Mouse (Mus musculus): Measurements from ENCODE around the gene H2-K1.
"Not testable (repeated sequence)": the region's sequence is repeated elsewhere in the genome, so short reads cannot be mapped to it uniquely, and the experiment has no call there.

Gene H2-K1

DNA sequence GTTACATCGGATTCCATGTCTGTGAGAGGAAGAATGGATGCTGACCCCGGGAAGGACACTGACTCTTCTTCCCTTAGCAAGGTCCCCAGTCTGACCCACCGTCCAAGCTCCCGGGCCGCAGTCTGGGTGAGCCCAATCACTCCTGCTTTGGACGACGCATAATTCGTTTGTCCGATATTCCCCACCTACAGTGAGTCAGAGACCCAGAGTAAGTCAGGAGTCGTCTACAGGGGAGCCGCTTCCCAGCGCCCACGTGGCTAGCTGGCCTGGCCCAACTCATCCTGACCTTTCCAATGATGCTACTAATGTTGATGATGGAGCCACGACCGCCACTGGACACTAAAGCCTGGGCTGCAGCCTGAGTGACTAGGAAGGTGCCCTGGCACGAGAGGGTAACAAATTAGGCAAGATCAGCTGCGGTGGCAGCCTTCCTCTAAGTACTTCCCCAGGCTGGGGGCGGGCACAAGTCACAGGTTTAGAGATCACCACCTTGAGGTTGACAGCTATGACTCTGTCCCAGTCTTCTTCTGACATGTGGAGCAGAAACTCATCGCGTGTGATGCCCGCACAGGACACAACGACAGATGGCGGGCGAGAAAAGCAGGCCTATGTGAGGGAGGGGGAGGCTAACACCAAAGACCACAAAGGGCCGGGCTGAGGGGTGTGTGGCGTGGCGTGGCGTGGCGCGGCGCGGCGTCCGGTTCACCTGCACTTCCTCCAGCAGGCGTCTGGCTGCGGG, 26.9 kb upstream of the H2-K1 start:
- no peak for DNase-seq (ENCODE audit: low read depth)

DNA sequence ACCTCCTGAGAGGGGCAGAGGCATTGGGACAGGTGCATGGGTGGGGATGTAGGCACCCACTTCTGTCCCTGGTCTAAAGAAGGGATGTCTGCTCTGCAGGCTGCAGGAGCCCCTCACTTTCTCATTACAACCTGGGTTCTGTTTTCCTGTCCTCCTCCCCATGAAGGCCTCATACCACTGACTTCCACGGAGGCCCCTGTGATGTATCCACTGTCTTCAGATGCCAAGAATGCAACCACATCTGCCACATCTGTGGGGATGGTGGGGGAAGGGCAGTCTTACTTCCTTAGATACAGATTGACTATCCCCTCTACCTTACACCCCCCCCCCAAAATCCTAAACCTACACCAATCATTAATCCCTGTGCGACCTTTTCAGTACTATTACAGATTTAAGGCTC, 26.1 kb upstream of the H2-K1 start:
- DNase-seq (ENCODE audit: low read depth), result no peak

DNA sequence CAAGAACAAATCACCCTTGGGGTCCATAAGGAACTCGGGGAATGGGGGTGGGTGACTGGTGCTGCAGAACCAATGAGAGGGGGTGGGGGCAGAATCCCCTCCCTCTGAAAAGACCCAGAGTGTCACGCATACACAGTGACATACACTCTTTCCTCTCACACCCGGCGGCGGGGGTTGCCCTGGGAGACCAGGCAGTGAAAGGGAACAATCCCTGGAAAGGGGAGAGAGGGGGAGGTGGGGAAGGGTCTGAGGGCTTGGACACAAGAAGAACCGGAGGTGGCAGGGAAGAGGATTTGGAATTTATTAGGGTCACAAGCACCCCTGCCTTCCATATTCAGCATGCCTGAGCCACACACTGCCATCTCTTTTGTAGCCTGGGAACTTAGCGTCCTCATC, 25.6 kb upstream of the H2-K1 start:
- DNase-seq (ENCODE audit: low read depth), result no peak

DNA sequence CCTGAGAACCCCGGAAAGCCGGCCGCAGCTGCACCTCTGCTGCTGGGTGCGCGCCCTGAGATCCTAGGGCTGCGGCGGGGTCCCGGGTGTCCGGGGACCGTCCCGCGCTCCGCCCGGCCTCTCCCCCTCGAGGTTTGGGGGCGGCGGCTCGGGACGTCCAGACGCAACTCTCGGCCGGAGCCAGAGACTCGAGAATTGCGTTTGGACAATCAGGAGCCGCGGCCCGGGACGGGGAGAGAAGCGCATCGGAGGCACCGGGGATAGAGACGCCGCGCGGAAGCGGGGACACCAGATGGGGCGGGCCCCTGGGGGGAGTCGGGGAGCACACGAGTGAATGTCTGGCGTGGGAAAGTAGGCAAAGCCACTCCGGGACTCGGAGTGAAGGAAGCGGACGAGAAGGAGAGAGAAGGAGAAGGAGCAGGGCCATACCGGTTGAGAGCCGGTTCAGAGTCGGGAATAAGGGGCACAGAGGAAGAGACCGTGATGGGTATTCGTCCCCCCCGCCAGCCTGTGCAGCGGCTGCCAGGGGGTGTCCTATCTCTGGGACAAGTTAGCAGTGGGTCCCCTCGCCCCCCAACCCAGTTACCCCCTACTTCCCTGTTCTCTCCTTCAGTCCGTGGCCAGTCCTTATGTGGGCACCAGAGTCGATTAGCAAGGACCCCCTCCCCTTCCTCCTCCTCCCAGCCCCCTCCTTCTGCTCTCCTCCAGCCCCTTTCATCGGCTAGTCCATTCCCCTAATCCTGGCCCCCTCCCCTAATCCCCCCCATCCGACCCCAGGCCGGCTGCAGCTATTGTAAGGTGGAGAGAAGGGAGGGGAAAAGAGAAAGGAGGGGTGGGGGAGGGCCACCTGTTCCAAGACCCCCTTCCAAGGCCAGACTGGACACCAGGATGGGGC, 25.0 kb upstream of the H2-K1 start:
- DNase-seq (ENCODE audit: low read depth), result no peak

DNA sequence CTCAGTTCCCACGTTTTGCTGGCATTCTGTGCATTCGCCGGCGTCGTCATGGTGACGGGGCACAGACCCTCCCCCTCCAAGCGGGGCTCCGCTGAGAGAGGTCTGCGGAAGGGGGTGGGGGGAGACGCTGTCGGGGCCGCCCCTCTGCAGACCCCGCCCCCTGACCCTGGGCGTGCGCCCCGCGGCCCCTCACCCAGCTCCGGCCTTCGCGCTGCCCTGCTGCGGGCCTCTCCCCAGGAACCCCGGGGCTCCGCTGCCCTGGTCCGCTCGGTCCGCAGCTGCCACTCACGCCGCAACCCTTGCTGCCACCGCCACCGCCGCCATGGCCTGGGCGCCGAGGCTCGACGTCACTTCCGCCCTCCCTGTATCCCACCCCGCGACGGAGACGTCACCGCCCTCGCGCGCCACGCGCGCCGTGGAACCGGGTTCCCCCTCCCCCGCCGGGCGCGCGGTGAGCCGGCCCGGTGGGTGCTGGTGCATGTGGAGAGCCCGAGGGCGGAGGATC, 24.2 kb upstream of the H2-K1 start, which contains the start of gene Ring1:
Gene Ring1, minus strand, starts transcription at position 364 of the 505 bp plus-strand sequence.
- DNase-seq (ENCODE audit: low read depth), result no peak

DNA sequence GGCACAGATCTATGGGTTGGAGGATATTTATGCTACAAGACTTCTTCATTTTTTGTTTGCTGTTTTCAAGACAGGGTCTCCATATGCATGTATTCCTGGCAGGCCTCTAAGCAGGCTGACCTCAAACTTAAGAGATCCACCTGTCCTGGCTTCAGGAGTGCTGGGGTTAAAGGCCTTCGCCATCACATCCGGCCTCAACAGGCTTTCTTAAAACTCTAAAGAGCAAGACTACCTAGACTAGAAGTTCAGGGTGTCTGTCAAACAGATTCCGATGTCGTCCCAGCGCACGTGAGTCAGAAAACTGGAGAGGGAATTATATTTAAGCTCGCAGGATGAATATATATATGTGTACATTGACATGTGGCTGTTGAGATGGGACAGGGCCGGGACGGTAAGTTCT, 23.5 kb upstream of the H2-K1 start:
- DNase-seq (ENCODE audit: low read depth), result no peak

DNA sequence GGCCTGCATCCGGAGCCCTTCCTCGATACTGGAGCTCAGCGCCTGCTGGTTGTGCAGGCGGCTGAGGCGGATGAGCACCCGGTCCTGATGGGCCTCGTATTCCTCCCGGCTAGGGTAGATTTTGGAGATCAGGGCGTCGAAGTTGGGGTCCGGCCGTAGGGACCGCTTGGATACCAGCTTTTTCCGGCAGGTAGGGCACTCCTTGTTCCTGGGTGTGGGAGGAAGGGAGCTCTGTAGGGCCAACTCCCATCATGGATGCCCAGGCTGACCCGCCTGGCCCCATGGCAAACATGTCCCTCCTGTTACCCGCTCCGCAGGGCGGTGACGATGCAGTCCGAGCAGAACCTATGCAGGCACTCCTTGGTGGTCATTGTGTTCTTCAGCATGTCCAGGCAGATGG, 22.8 kb upstream of the H2-K1 start:
- no peak for DNase-seq (ENCODE audit: low read depth)

DNA sequence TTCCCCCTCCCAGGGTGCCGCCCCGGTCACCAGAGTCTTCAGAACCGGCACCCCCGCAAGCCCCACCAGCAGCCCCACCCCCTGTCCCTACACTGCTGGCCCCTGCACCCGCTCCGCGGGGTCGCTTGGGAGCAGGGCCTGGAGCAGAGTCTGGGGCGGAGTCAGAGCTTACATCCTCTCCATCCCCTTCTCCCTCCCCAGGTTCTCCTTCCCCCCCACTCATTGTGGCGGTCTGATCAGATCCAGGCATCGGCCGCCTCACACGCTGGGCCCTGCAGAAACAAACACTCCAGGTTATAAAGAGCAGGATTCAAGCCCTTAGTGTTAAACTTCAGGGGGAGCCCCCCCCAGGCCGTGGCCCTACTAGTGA, 22.3 kb upstream of the H2-K1 start:
- DNase-seq (ENCODE audit: low read depth), result no peak

DNA sequence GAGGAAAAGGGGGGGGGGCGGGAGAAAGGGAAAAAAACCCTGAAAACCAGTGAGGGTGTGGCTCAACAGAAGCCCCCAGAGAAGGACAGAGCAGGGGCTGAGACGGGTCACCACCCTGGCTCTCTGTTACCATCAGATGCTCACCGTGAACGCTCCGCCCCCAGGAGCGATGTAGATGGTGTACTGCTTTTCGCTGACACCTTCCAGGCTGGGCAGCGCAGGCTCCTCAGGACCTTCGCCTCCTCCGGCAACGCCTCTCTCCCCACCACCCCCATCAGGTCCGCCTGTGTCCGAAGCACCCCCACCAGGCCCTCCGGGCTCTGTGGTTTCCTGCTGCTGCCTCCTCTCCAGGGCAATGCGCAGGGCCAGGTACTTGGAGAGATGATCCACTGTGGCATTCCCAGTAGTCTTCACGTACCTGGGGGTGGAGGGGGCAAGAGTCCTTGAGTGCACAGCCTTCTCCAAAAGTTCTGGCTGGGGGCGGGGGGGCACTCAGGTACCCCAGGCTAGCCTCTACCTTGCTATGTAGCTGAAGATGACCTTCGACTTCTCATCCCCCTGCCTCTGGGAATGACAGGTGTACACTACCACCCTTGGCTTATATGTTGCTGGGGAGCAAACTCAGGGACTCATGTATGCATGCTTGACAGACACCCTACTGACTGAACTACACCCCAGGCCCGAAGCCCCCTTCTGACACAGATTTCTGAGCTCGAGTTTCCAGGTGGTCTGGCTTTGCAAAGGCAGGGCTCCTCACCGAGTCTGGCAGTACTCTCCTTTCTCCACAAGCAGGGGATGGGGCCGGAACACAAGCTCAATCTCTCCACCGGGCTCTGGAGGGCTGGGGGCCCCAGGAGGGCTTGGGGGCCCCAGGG, 21.6 kb upstream of the H2-K1 start:
- no peak for DNase-seq (ENCODE audit: low read depth)

DNA sequence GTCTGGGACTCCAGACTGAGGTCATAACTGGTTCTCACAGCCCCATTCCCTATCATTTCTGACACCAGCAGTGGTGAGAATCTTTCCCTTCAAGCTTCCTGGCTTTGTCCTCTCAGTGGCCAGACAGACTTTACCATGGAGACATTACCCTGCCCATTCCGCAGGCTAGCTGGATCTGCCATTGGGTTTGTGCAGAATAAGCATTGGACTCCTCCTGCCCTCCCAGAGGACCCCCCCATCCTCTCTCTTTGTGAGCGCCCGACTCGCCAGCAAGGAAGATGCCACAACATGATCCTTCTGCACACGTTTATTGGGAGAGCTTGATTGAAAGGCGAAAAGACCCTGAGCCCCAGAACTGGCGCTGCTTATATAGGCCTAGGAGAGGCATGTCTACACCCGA, 13.3 kb upstream of the H2-K1 start:
- no peak for DNase-seq (ENCODE audit: low read depth)

DNA sequence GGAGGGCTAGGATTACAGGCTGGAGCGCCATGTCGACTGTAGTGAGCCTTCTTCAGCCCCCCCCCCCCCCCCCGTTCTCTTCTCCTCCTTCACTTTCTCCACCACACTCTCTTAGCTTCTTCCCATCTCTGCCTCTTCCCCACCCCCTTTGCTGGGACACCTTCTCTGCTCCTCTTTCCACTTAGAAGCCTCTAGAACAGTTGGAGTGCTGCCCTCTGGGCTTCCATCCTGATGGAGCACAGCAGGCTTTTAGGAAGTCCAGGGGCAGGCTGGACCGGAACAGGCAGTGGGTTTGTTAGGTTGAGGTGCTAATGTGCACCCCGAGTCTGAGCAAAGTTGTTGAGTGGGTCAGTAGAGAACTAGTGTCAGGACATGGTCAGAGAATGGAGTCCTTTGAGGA, 10.0 kb upstream of the H2-K1 start:
- no peak for DNase-seq (ENCODE audit: low read depth)

DNA sequence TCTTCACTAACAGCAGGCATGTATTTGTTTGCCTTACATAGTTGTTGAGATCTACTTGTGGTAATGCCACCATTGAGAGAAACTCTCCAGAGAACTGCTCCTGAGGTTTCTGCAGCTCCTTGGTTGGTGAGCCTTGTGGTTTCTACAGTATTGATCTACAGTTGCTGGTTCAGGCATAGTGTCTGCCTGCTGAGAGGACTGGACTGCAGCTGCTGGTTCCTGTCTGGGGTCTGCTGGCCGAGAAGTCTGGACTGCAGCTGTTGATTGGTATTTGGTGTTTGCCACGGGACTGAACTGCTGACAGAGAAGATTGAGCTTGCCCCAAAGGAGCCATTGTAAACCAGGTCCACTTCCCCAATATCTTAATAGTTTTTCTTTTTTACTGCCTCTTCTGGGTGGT, 6.4 kb upstream of the H2-K1 start:
- DNase-seq (ENCODE audit: low read depth), result no peak

DNA sequence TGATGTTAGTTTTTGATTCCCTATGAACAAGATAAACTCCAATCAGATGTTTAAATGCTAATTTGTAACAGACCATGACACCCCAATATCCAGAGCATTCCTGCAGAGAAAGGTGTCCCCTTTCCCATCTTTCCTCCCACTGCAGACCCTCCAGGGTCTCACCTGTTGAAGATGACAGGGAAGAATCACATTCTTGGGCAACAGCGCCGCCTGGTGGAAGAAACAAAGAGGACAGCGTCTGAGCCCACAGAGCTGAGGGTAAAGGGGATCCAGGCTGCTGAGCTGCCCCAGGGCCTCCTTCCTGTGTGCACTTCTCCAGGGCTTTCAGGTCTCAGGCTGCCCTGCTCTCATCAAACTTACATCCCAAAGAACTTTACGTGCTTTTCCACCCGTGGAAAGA, 3.3 kb upstream of the H2-K1 start:
- no peak for DNase-seq (ENCODE audit: low read depth)

DNA sequence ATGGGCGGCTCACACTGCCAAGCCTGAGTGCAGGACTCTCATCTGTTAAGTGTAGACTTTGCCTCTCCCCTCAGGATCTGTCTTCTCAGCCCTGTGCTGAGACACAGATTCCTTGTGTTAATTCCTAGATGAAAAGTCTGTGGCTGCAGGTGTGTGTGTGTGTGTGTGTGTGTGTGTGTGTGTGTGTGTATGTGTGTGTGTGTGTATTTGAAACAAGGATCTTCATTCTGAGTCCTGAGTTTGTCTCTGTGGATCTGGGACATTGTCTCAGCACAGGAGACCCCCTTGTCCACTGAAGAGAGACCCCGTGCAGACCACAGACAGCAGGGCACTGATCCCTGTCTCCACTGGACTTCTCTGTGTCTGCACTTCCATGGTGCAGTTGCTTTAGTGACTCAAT, 649 bp upstream of the H2-K1 start:
- not testable (repeated sequence) for DNase-seq (ENCODE audit: low read depth)

DNA sequence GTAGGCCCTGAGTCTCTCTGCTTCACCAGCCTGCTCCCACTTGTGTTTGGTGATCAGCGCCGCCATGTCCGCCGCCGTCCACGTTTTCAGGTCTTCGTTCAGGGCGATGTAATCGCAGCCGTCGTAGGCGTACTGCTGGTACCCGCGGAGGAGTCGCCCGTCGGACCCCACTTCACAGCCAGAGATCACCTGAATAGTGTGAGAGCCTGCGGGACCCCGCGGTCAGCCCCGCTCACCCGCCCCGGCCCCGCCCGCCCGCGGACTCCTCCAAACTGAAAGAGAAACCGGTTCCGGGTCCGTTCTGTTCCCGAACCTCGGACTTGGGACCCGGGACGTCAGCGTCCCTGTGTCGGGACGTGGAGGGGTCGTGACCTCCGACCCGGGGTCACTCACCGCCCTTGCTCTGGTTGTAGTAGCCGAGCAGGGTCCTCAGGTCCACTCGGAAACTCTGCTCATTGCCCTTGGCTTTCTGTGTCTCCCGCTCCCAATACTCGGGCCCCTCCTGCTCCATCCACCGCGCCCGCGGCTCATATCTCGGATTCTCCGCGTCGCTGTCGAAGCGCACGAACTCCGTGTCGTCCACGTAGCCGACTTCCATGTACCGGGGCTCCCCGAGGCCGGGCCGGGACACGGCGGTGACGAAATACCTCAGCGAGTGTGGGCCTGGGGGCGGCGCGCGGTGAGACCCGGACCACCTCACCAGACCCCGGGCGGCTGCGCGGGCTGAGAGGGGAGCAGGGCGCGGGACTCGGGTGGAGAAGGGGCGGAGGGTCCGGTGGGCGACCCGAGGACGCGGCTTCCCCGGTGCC, 602 bp downstream of the H2-K1 start:
- DNase-seq (ENCODE audit: low read depth), result no peak

DNA sequence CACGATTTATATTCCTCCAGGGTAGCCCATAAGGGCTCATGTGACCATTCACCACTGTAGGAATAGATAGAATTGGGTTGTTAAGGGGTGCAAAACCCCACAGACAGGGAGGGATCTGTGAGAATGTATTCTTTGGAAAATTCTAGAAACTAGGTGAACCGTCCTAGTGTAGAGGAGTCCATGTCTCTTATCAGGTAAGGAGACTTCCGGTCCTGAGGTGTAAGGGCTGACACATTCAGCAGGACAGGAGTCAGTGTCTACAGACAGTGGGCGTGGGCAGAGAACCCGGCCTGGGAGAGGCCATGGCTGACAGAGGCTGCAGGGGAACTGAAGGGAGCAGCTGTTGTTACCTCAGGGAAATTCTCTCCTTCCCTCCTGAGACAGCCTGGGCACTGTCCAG, 1.4 kb downstream of the H2-K1 start:
- DNase-seq (ENCODE audit: low read depth), result not testable (repeated sequence)

DNA sequence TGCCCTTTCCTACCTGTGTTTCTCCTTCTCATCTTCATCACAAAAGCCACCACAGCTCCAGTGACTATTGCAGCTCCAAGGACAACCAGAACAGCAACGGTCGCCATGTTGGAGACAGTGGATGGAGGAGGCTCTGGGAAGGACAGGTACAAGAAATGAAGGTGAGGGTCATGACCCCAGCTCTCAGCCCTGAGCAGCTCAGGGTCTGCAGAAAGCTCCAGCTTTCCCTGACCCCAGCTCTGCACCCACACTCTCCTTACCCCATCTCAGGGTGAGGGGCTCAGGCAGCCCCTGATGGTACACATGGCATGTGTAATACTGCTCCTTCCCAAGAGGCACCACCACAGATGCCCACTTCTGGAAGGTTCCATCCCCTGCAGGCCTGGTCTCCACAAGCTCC, 3.1 kb downstream of the H2-K1 start:
- DNase-seq (ENCODE audit: low read depth), result not testable (repeated sequence)

DNA sequence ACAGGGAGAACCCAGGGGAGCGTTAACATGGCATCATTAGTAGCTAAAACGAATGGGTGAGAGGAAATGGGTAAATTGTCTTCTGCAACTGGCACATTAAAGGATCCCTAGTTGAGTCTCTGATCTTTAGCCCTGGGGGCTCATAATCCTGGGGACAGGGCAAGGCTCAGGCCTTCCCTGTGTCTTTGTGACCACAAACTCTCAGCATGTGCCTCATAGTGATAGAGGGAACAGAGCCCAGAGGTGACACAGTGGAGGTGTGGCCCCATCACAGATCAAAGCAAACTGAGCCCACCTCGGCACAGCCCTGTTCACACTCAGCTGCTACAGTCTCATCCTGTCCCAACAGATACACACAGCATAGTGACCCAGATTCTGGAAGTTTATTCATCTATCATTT, 4.5 kb downstream of the H2-K1 start:
- no peak for DNase-seq (ENCODE audit: low read depth)

DNA sequence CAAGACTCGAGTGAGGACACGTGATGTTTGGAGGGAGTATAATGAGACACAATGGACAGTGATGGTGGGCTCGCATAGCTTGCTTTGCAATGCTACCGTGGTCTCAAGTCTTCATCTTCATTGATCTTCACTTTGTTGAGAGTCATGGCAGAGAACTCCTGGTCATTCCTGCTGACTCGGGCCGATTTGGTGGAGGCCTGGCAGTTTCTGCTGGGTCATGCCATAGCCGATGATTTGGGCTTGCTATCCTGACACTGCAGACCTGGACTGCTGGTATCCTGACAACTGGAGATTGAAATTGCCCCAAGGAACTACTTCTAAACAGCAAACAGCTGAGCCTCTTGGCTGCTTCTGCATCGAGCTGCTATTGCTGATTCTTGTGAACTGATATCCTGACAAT, 5.2 kb downstream of the H2-K1 start:
- DNase-seq (ENCODE audit: low read depth), result no peak

DNA sequence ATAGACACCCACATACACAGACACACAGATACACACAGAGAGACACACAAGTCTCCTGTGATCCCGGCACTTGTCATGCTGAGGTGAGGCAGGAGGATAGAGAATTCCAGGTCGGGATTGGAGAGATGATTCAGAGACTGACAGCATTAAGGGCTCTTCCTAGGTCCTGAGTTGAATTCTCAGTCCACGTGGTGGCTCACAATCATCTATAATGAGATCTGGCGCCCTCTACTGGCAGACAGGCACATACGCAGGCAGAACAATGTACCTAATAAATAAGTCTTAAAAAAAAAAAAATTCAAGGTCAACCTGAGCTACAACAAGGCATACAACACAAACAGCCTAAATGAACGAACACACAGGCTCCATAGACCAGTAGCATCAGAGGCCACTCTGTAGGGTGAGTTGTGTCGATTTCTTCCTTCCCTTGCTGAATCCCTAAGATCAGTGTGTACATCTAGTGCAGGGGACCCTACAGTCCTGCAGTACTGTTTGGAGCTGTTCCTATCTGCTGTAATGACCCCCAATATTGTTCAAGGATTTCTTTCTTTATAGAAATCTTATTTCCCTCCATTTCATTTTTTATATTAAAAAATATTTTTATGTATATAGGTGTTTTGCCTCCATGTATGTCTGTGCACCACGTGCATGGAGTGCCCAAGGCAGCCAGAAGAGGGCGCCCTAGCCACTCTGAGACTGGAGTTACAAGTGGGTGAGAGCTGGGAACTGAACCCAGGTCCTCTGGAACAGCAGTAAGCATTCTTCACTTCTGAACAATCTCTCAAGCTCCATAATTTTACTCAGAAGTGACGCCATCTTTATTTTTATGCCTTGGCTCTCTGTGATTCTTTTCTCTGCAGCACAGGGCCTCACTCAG, 8.1 kb downstream of the H2-K1 start:
- DNase-seq (ENCODE audit: low read depth), result no peak

Data from fibroblast of lung, adult 2 months (primary cell).